Mouse (Mus musculus) lung, embryonic 14.5 days (tissue): ENCODE measurements at regions not wholly inside any gene's neighbourhood (a gene's known extent, or its start where the extent isn't known, plus 50 kb on each side); places are given as distances from the start of the nearest gene placed in this dataset.

Experiments used
- ATAC-seq: fragments of 200-750 bp; cut with Nextera tagmentation; 2 replicates; pipeline ENCODE4 v1.8.0; 2017; ENCODE audit warnings: mild to moderate bottlenecking, moderate TSS enrichment, moderate library complexity; ENCODE audit not compliant: insufficient read depth
- DNase-seq: peaks from one replicate; pipeline ENCODE4 v3.0.0-alpha.2; 2015
- H3K27ac ChIP-seq: fragments of 300-500 bp; sonication (generic); 2 replicates; pipeline ENCODE4 v1.5.1; 2014; ENCODE audit warnings: low read depth, mild to moderate bottlenecking, moderate library complexity
- H3K27me3 ChIP-seq: fragments of 300-500 bp; sonication (generic); 2 replicates; pipeline ENCODE4 v1.6.1; 2014; ENCODE audit warnings: low read length, control low read depth; ENCODE audit not compliant: insufficient read depth
- H3K36me3 ChIP-seq: fragments of 300-500 bp; sonication (generic); 2 replicates; pipeline ENCODE4 v1.6.1; 2014; ENCODE audit warnings: control low read depth; ENCODE audit not compliant: insufficient read depth
- H3K4me1 ChIP-seq: fragments of 300-500 bp; sonication (generic); 2 replicates; pipeline ENCODE4 v1.6.1; 2014; ENCODE audit warnings: antibody characterized with exemption, control low read depth; ENCODE audit not compliant: insufficient read depth
- H3K4me2 ChIP-seq: fragments of 300-500 bp; sonication (generic); 2 replicates; pipeline ENCODE4 v1.6.1; 2014; ENCODE audit warnings: mild to moderate bottlenecking
- H3K4me3 ChIP-seq: fragments of 300-500 bp; sonication (generic); 2 replicates; pipeline ENCODE4 v1.5.1; 2014; ENCODE audit warnings: low read depth, low read length
- H3K9ac ChIP-seq: fragments of 300-500 bp; sonication (generic); 2 replicates; pipeline ENCODE4 v1.6.1; 2014
- H3K9me3 ChIP-seq: fragments of 300-500 bp; sonication (generic); 2 replicates; pipeline ENCODE4 v1.6.1; 2016; ENCODE audit warnings: low read depth, low read length, control low read depth
- CTCF ChIP-seq: IDR thresholded peaks from 2 replicates; pipeline ENCODE4 v1.5.1; 2016; ENCODE audit warnings: antibody characterized with exemption, low read depth
- WGBS: fragments of 180-500 bp; shearing (Covaris S2); extraction: QIAGEN DNeasy Blood & Tissue Kit; methylation state at CpG from one replicate; pipeline ENCODE4 v1.1.7; 2014; 5-methylcytosine and 5-hydroxymethylcytosine counted together

DNA sequence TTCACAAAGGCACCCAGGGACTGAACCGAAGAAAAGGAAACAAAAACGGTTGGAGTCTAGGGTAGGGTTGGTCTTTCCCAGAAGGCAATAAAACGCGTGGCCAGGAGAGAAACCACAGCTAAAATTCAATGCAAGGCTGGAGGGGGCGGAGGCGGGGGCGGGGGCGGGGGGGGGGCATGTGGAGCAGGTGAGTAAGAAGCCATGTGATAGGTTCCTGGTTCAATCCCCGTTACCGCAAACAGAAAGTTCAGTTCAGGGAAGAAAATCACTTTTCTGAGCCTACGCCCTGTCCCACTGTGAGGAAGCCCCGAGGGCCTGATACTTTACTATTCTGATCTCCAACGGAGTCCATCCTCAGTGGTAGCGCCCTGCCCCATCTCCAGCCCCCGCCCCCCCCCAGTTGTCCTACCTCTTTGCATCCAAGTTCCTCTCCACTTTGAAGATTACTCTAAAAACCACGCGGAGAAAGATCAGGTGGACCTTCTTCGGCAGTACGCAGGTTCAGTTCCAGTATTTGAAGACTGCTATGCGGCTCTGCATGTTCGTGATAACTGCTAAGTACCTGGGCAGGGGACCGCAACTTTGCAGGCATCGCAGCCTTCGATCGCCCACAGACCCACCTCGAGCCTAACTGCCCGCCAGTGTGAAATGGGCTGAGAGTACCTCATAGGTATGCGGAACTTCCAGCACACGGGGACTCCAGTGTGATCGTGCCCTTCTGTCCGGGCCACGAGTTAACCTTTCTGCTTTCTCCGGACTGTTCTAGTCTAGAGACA, 577.7 kb upstream of the Gm10131 start:
- no peaks in the 10 kb centered on the region for H3K9me3 ChIP-seq
- no peak overlapping the region for H3K27ac ChIP-seq
- no peak for DNase-seq
- peak overlapping the region; percentile 14; the same call in 1 of the 2 replicates for H3K4me3 ChIP-seq
- H3K9ac ChIP-seq: no peak overlapping the region; the same call in 1 of the 2 replicates
- no peak for ATAC-seq
- no peaks in the 10 kb centered on the region for H3K36me3 ChIP-seq
- TF ChIP-seq CTCF: no peak
- H3K4me2 ChIP-seq: peak overlapping the region; percentile 56
- H3K4me1 ChIP-seq: 0 out of 2 replicates have a peak, but pooled peaks cover 4% of the 10 kb centered on the region
- 18% methylated on average over 33 of the region's 33 CpGs for WGBS
- H3K27me3 ChIP-seq: peaks cover 5% of the 10 kb centered on the region; the same call in 1 of the 2 replicates

DNA sequence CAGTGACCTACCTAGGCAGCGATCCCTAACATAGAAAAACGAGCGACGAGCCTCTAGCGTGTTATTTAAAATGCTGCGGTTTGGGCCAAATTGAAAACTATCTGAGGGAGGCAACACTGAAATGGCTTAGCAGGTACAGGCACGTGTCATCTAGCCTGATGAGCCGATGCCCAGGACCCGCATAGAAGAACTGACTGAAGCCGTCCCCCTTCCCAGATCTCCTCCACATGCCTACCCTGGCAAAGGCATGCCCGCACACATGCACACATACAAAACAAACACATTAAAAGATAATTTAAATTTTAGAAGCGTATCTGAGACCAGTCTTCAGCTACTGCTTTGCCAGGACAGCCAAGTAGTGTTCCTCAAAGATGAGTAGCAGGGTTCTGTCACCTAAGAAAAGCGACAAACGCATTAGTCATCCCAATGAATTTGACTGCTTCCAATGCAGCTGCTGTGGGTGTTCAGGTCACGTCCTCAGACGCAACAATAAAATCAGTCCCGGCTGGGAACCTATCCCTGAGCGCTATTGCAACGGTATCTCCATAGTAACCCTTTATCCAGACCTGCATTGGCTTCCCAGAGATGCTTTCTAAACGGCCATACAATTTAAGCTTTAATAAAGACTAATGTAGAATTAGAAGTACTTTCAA, 577.0 kb upstream of the Gm10131 start:
- no peaks in the 10 kb centered on the region for H3K36me3 ChIP-seq
- 0 out of 2 replicates have a peak, but pooled peaks cover 4% of the 10 kb centered on the region for H3K4me1 ChIP-seq
- H3K9me3 ChIP-seq: no peaks in the 10 kb centered on the region
- DNase-seq (no peak), ATAC-seq (no peak)
- no peak overlapping the region for H3K9ac ChIP-seq
- peaks cover 5% of the 10 kb centered on the region; the same call in 1 of the 2 replicates for H3K27me3 ChIP-seq
- H3K4me2 ChIP-seq: peak overlapping the region; percentile 56
- no peak overlapping the region for H3K27ac ChIP-seq
- 72% methylated on average over 20 of the region's 20 CpGs for WGBS
- TF ChIP-seq CTCF: no peak
- no peak overlapping the region for H3K4me3 ChIP-seq

DNA sequence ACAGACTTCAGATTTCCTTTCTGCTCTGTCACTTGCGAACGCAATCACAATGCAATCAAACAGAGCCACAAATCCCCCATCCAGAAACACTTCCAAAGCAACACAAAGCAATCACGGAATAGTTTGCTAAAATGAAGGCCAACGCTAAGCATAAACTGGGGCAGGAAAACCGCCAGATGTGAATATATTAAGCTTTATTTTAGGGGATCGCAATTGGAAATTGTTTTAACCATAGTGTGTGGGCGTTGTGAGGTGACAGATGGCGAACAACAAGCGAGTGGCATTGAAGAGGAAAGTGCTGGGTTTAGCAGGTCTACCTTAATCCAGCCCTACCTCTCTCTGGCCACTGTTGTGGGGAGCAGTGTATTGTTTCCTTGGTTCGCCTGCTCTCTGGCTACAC, 574.8 kb upstream of the Gm10131 start:
- Histone ChIP-seq H3K9me3 (no peaks in the 10 kb centered on the region), H3K27ac (no peak overlapping the region), H3K36me3 (no peaks in the 10 kb centered on the region), H3K4me3 (no peak overlapping the region), H3K9ac (no peak overlapping the region), H3K4me1 (0 out of 2 replicates have a peak, but pooled peaks cover 4% of the 10 kb centered on the region), H3K4me2 (no peak overlapping the region), H3K27me3 (peaks cover 5% of the 10 kb centered on the region; the same call in 1 of the 2 replicates)
- WGBS: 79% methylated on average over 10 of the region's 10 CpGs
- DNase-seq: no peak
- no peak for TF ChIP-seq CTCF
- ATAC-seq: no peak

- H3K9ac ChIP-seq: no peak overlapping the region
- no peak overlapping the region for H3K27ac ChIP-seq
- ATAC-seq: no peak
- DNase-seq: no peak
- WGBS: 59% methylated on average over 7 of the region's 7 CpGs
- H3K9me3 ChIP-seq: no peaks in the 10 kb centered on the region
- peaks cover 5% of the 10 kb centered on the region; the same call in 1 of the 2 replicates for H3K27me3 ChIP-seq
- H3K4me3 ChIP-seq: no peak overlapping the region
- no peaks in the 10 kb centered on the region for H3K36me3 ChIP-seq
- peaks cover 10% of the 10 kb centered on the region; the same call in 1 of the 2 replicates for H3K4me1 ChIP-seq
- TF ChIP-seq CTCF: no peak
- no peak overlapping the region for H3K4me2 ChIP-seq
These were observed 573.1 kb upstream of the Gm10131 start for GRCm38 (mm10) chr8:34684683-34685082.

- no peak for DNase-seq
- 67% methylated on average over 5 of the region's 5 CpGs for WGBS
- no peak for TF ChIP-seq CTCF
These were observed 571.6 kb upstream of the Gm10131 start for GRCm38 (mm10) chr8:34683173-34683572.

GRCm38 (mm10) chr8:34682221-34682620, 570.7 kb upstream of the Gm10131 start:
- WGBS: 87% methylated on average over 8 of the region's 8 CpGs

More at GRCm38 (mm10) chr8:34683173-34683572, 571.6 kb upstream of the Gm10131 start:
- Histone ChIP-seq H3K36me3 (no peaks in the 10 kb centered on the region), H3K27ac (no peak overlapping the region), H3K4me1 (peaks cover 7% of the 10 kb centered on the region; the same call in 1 of the 2 replicates), H3K4me3 (no peak overlapping the region), H3K9ac (no peak overlapping the region), H3K4me2 (no peak overlapping the region), H3K27me3 (no peaks in the 10 kb centered on the region), H3K9me3 (no peaks in the 10 kb centered on the region)
- ATAC-seq: no peak

More at GRCm38 (mm10) chr8:34682221-34682620, 570.7 kb upstream of the Gm10131 start:
- H3K4me1 ChIP-seq: peaks cover 7% of the 10 kb centered on the region; the same call in 1 of the 2 replicates
- no peak overlapping the region for H3K9ac ChIP-seq
- TF ChIP-seq CTCF: no peak
- H3K9me3 ChIP-seq: no peaks in the 10 kb centered on the region
- no peak for ATAC-seq
- no peak overlapping the region for H3K4me2 ChIP-seq
- H3K27ac ChIP-seq: no peak overlapping the region
- H3K36me3 ChIP-seq: no peaks in the 10 kb centered on the region
- DNase-seq: no peak
- no peaks in the 10 kb centered on the region for H3K27me3 ChIP-seq
- no peak overlapping the region for H3K4me3 ChIP-seq
